Mouse (Mus musculus) heart, postnatal 10 days (tissue): Measurements from ENCODE around the gene Tjp1. TPM values are rescaled to one million over a fixed set of nuclear protein-coding genes. Genes with fewer than 3 reads are reported as not detected.

Experiments
- DNase-seq, 2 experiments: peaks; one replicate each; pipeline ENCODE4 v3.0.0; 2021
- intact Hi-C: fragments of 180-260 bp; cut with DNase I; formaldehyde crosslinking; loops from one replicate; pipeline ENCODE4 v1.15.1; 2025
- total RNA-seq, 2 experiments: library from RNA; stranded (reverse); gene quantifications; 2 replicates each; pipeline ENCODE4 v1.2.3; 2021

Tjp1 gene
- total RNA-seq, 2 experiments from 2014 or later = 143 to 169 TPM

- no peak for DNase-seq
- intact Hi-C loops = no loop called here
These were observed 245.6 kb downstream of the Tjp1 start for GRCm38 (mm10) chr7:65281960-65282359.

GRCm38 (mm10) chr7:65280944-65281912 is 246.4 kb downstream of the Tjp1 start:
- intact Hi-C loops = no loop called here
- peak; percentile 35 to 53 for DNase-seq

GRCm38 (mm10) chr7:65279277-65279676 is 248.3 kb downstream of the Tjp1 start:
- intact Hi-C loops = no loop called here
- DNase-seq = no peak

DNA sequence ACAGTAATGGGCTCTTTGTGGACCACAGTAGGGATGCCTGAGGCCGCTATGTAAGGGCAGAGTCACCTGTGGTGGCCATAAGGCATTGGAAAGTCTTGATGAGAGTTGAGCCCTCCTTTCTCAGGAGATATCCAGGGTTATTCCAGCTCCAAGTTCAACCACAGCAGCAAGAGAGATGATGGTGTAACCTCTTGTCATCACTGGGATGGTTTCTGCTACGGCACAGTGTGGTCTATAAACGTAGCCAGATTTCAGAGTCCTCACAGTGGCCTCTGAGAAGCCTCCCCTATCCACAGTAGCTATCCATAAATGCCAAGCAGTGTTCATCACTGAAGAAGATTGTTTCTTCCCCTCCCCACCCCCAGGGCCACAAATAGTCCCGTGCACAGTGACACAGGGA is 251.8 kb downstream of the Tjp1 start:
- intact Hi-C loops = no loop called here

GRCm38 (mm10) chr7:65274216-65274615 is 253.4 kb downstream of the Tjp1 start:
- DNase-seq = no peak
- intact Hi-C loops = no loop called here

More for the DNA sequence above, 251.8 kb downstream of the Tjp1 start:
- DNase-seq = no peak

DNA sequence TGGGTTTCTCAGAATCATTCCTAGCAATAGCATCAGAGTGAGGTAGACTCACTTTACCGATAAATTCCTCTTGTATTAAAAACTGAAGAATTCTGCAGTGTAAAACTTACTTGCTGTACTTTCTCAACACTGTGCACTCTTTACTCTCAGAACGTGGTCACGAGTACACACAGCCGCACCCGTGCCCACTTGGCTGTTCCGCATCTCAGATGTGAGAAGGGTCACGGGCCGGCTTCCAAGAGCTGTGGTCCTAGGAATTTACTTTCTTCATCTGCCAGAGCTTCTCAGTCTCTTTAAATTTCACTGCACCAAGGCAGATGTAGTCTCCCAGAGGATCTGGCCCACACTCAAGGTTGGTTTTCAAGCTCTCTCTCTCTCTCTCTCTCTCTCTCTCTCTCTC is 277.9 kb downstream of the Tjp1 start:
- intact Hi-C loops = no loop called here
- no peak for DNase-seq

Other genes with a start within 250 kb of the Tjp1 start
- gene Tarsl2, start 117.1 kb upstream of the Tjp1 start, total RNA-seq = 10 to 100 TPM; 26.7 to 27.7 TPM
- gene Tm2d3, start 163.4 kb upstream of the Tjp1 start, total RNA-seq = 10 to 100 TPM; 19.0 to 24.0 TPM